Mouse (Mus musculus) stomach, embryonic 14.5 days (tissue): ENCODE results near the gene Tomm20l. TPM values are rescaled to one million over a fixed set of nuclear protein-coding genes. Genes with fewer than 3 reads are reported as not detected.
A peak's percentile ranks its signal among the peaks of the same experiment; 100 is the strongest.

ENCODE experiments used
- ATAC-seq: fragments of 200-750 bp; cut with Nextera tagmentation; 2 replicates; pipeline ENCODE4 v1.8.0; 2017; ENCODE audit warnings: low read depth, moderate TSS enrichment; ENCODE audit not compliant: insufficient number of reproducible peaks, insufficient read depth, low FRiP score
- H3K27ac ChIP-seq: fragments of 300-500 bp; sonication (generic); 2 replicates; pipeline ENCODE4 v1.5.1; 2014; ENCODE audit warnings: mild to moderate bottlenecking, low read length, moderate library complexity, mixed read lengths
- H3K27me3 ChIP-seq: fragments of 300-500 bp; sonication (generic); 2 replicates; pipeline ENCODE4 v1.6.1; 2014; ENCODE audit warnings: low read length, control low read depth, mixed read lengths; ENCODE audit not compliant: control insufficient read depth, insufficient read depth
- H3K36me3 ChIP-seq: fragments of 300-500 bp; sonication (generic); 2 replicates; pipeline ENCODE4 v1.6.1; 2014; ENCODE audit warnings: mild to moderate bottlenecking, control low read depth, low read length, moderate library complexity, mixed read lengths; ENCODE audit not compliant: control insufficient read depth, insufficient read depth
- H3K4me1 ChIP-seq: fragments of 300-500 bp; sonication (generic); 2 replicates; pipeline ENCODE4 v1.6.1; 2014; ENCODE audit warnings: low read length, control low read depth, mixed read lengths; ENCODE audit not compliant: control insufficient read depth, insufficient read depth
- H3K4me2 ChIP-seq: fragments of 300-500 bp; sonication (generic); replicated peaks from 2 replicates; pipeline ENCODE4 v1.6.1; 2014; ENCODE audit warnings: low read depth, low read length, control low read depth
- H3K4me3 ChIP-seq: fragments of 300-500 bp; sonication (generic); 2 replicates; pipeline ENCODE4 v1.5.1; 2014; ENCODE audit warnings: low read depth, low read length, control low read depth
- H3K9ac ChIP-seq: fragments of 300-500 bp; sonication (generic); replicated peaks from 2 replicates; pipeline ENCODE4 v1.6.1; 2014; ENCODE audit warnings: low read depth, mild to moderate bottlenecking, control low read depth, low read length, moderate library complexity, mixed read lengths
- H3K9me3 ChIP-seq: fragments of 300-500 bp; sonication (generic); 2 replicates; pipeline ENCODE4 v1.6.1; 2016; ENCODE audit warnings: low read depth, low read length, control low read depth; ENCODE audit not compliant: control insufficient read depth
- WGBS: fragments of 180-500 bp; shearing (Covaris S2); extraction: QIAGEN DNeasy Blood & Tissue Kit; methylation state at CpG from one replicate; pipeline ENCODE4 v1.1.7; 2014; 5-methylcytosine and 5-hydroxymethylcytosine counted together
- polyA plus RNA-seq: library from polyadenylated mRNA; unstranded; fragments of >200 nt; fragmentation: Nextera tagmentation; extraction: Ambion mirVana; gene quantifications from 2 replicates; pipeline ENCODE4 v1.2.1, GENCODE M21; 2014

Tomm20l gene
- polyA plus RNA-seq, 1 experiment from 2014 or later, result not detected

DNA sequence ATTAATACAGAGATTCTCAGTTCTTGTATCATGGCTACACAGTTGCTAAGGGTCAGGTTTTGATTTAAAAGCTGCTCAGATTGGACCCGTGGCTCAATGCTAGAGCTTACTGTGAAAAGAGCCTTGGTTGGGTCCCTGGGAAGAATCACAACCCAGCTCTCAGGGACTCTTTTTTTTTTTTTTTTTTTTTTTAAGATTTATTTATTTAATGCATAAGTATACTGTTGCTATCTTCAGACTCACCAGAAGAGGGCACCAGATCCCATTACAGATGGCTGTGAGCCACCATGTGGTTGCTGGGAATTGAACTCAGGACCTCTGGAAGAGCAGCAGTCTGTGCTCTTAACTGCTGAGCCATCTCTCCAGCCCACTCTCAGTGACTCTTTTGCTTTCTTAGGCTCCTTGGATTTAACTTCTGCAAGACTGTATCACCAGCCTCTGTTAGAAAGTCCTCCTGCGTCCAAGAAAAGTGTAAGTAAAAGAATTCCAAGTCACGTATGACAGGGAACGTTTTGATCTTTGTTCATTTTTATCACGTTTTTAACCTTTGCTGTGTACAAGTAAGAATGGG lies 28.1 kb downstream of the Tomm20l start:
- peaks cover 13% of the 10 kb centered on the region for H3K4me1 ChIP-seq
- no peaks in the 10 kb centered on the region for H3K9me3 ChIP-seq
- no peak overlapping the region for H3K27ac ChIP-seq
- H3K9ac ChIP-seq, result no peak overlapping the region
- 82% methylated on average over 5 of the region's 5 CpGs for whole genome bisulfite sequencing
- ATAC-seq, result no peak
- H3K4me3 ChIP-seq, result peak overlapping the region; percentile 85; the same call in 1 of the 2 replicates
- H3K36me3 ChIP-seq, result peaks cover 24% of the 10 kb centered on the region
- peak overlapping the region; percentile 91; the same call in 1 of the 2 replicates for H3K4me2 ChIP-seq
- no peaks in the 10 kb centered on the region for H3K27me3 ChIP-seq

- H3K4me3 ChIP-seq, result no peak overlapping the region
- no peak overlapping the region for H3K4me2 ChIP-seq
Measured at GRCm38 (mm10) chr12:71141189-71141588, 30.0 kb downstream of the Tomm20l start.

GRCm38 (mm10) chr12:71147641-71148040 lies 36.4 kb downstream of the Tomm20l start:
- Histone ChIP-seq H3K4me1 (no peaks in the 10 kb centered on the region), H3K9ac (no peak overlapping the region), H3K4me3 (no peak overlapping the region), H3K27me3 (no peaks in the 10 kb centered on the region), H3K4me2 (no peak overlapping the region), H3K36me3 (peaks cover 37% of the 10 kb centered on the region), H3K27ac (no peak overlapping the region), H3K9me3 (no peaks in the 10 kb centered on the region)
- WGBS, result 81% methylated on average over 3 of the region's 3 CpGs
- ATAC-seq, result no peak

More at GRCm38 (mm10) chr12:71141189-71141588, 30.0 kb downstream of the Tomm20l start:
- Histone ChIP-seq H3K36me3 (peaks cover 24% of the 10 kb centered on the region), H3K27ac (no peak overlapping the region), H3K4me1 (peaks cover 10% of the 10 kb centered on the region), H3K9me3 (no peaks in the 10 kb centered on the region), H3K9ac (no peak overlapping the region), H3K27me3 (no peaks in the 10 kb centered on the region)
- no peak for ATAC-seq

DNA sequence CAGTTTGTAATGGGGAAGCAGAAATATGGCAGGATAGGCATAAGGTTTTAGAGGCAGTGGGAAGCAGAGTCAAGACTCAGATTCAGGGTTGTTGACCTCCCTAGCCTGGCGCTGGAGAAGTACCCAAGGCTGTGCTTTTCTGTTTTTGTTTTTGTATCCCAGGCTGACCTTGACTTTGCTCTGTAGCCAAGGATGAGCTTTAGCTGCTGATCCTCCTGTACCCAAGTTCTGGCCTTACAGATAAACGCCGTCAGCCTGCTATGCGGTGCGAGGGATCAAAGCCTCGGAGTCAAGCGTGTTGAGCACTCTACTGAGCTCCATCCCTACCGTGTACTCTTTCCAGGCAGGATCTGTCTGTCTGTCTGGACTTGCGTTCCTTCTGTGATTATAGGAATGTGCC lies 37.6 kb downstream of the Tomm20l start:
- H3K9me3 ChIP-seq, result no peaks in the 10 kb centered on the region
- no peak overlapping the region for H3K4me2 ChIP-seq
- peaks cover 33% of the 10 kb centered on the region for H3K36me3 ChIP-seq
- H3K4me3 ChIP-seq, result no peak overlapping the region
- 94% methylated on average over 9 of the region's 9 CpGs for WGBS
- no peaks in the 10 kb centered on the region for H3K4me1 ChIP-seq
- H3K27ac ChIP-seq, result no peak overlapping the region
- no peak for ATAC-seq
- no peaks in the 10 kb centered on the region for H3K27me3 ChIP-seq
- no peak overlapping the region for H3K9ac ChIP-seq

GRCm38 (mm10) chr12:71149456-71149855 lies 38.2 kb downstream of the Tomm20l start:
- ATAC-seq, result no peak
- H3K27me3 ChIP-seq, result no peaks in the 10 kb centered on the region
- 89% methylated on average over 6 of the region's 6 CpGs for WGBS
- no peaks in the 10 kb centered on the region for H3K4me1 ChIP-seq
- no peak overlapping the region for H3K27ac ChIP-seq
- H3K36me3 ChIP-seq, result peaks cover 36% of the 10 kb centered on the region
- H3K9ac ChIP-seq, result no peak overlapping the region
- no peak overlapping the region for H3K4me3 ChIP-seq
- no peak overlapping the region for H3K4me2 ChIP-seq
- no peaks in the 10 kb centered on the region for H3K9me3 ChIP-seq

GRCm38 (mm10) chr12:71150167-71150566 lies 38.9 kb downstream of the Tomm20l start:
- Histone ChIP-seq H3K4me3 (no peak overlapping the region), H3K9me3 (no peaks in the 10 kb centered on the region), H3K27ac (no peak overlapping the region), H3K9ac (no peak overlapping the region), H3K27me3 (no peaks in the 10 kb centered on the region), H3K4me2 (no peak overlapping the region), H3K36me3 (peaks cover 40% of the 10 kb centered on the region), H3K4me1 (no peaks in the 10 kb centered on the region)
- 91% methylated on average over 8 of the region's 8 CpGs for WGBS
- ATAC-seq, result no peak

GRCm38 (mm10) chr12:71154979-71155378 lies 43.8 kb downstream of the Tomm20l start:
- Histone ChIP-seq H3K4me2 (no peak overlapping the region), H3K4me1 (no peaks in the 10 kb centered on the region), H3K9me3 (no peaks in the 10 kb centered on the region), H3K36me3 (peaks cover 37% of the 10 kb centered on the region), H3K27me3 (no peaks in the 10 kb centered on the region), H3K9ac (no peak overlapping the region), H3K27ac (no peak overlapping the region), H3K4me3 (no peak overlapping the region)
- no peak for ATAC-seq
- WGBS, result 97% methylated on average over 6 of the region's 6 CpGs

- WGBS, result 81% methylated on average over 6 of the region's 6 CpGs
- no peak overlapping the region; the same call in 1 of the 2 replicates for H3K27ac ChIP-seq
- H3K4me1 ChIP-seq, result no peaks in the 10 kb centered on the region
- no peaks in the 10 kb centered on the region for H3K27me3 ChIP-seq
- ATAC-seq, result no peak
- H3K9ac ChIP-seq, result no peak overlapping the region
- no peak overlapping the region for H3K4me3 ChIP-seq
- no peak overlapping the region for H3K4me2 ChIP-seq
- H3K9me3 ChIP-seq, result no peaks in the 10 kb centered on the region
- peaks cover 46% of the 10 kb centered on the region for H3K36me3 ChIP-seq
Measured at GRCm38 (mm10) chr12:71157974-71158373, 46.7 kb downstream of the Tomm20l start.

- H3K36me3 ChIP-seq, result peaks cover 43% of the 10 kb centered on the region
- 91% methylated on average over 9 of the region's 9 CpGs for WGBS
- H3K27me3 ChIP-seq, result no peaks in the 10 kb centered on the region
- H3K4me1 ChIP-seq, result no peaks in the 10 kb centered on the region
- no peak for ATAC-seq
- H3K4me2 ChIP-seq, result no peak overlapping the region
- no peak overlapping the region for H3K4me3 ChIP-seq
- H3K9ac ChIP-seq, result no peak overlapping the region
- H3K27ac ChIP-seq, result no peak overlapping the region
- no peaks in the 10 kb centered on the region for H3K9me3 ChIP-seq
Measured at GRCm38 (mm10) chr12:71164410-71164809, 53.2 kb downstream of the Tomm20l start.
